Mouse (Mus musculus) liver, postnatal 0 days (tissue): ENCODE measurements at regions not wholly inside any gene's neighbourhood (a gene's known extent, or its start where the extent isn't known, plus 50 kb on each side); places are given as distances from the start of the nearest gene placed in this dataset.

Experiments
- CTCF ChIP-seq: sonication (generic); IDR thresholded peaks from 2 replicates; pipeline ENCODE4 v1.5.1; 2016; ENCODE audit warnings: antibody characterized with exemption, low read depth
- EP300 ChIP-seq: IDR thresholded peaks from 2 replicates; pipeline ENCODE4 v1.6.1; 2016; ENCODE audit warnings: antibody characterized with exemption, low read depth, mild to moderate bottlenecking

DNA sequence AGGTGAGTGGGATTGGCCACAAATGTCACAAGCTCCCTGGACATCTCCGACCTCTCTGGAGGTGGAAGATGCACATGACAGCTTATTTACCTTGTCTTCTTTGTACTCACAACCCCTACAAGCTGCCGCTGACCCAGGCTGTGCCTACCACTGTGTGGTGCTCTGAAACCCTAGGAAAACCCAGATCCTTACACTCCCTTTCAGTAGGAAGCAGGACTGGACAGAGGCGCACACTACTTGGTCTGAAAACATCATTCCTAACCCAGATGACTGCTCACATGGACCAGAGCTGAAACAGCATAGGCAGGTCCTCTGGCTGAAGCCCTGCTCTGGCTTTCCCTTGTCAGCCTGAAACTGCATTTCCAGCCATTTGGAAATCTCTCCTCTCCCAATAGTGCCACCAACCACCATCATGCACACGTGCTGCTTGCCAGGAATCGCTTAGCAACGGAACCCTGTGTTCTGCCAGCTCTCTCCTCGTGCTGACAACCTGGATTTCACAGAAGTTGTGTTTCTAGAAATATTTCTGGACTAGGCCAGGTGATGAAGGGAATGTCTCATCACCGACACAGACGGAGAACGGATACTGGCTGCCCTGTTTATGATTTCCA, 196.1 kb downstream of the Irs2 start:
- TF ChIP-seq CTCF: no peak
- TF ChIP-seq EP300: no peak
